Mouse (Mus musculus) ovary, postnatal 10 days (tissue): ENCODE results near the gene Lhpp.

ENCODE experiments used
- DNase-seq: peaks from one replicate; pipeline ENCODE4 v3.0.0; 2022; ENCODE audit warnings: low spot score

Lhpp gene

DNA sequence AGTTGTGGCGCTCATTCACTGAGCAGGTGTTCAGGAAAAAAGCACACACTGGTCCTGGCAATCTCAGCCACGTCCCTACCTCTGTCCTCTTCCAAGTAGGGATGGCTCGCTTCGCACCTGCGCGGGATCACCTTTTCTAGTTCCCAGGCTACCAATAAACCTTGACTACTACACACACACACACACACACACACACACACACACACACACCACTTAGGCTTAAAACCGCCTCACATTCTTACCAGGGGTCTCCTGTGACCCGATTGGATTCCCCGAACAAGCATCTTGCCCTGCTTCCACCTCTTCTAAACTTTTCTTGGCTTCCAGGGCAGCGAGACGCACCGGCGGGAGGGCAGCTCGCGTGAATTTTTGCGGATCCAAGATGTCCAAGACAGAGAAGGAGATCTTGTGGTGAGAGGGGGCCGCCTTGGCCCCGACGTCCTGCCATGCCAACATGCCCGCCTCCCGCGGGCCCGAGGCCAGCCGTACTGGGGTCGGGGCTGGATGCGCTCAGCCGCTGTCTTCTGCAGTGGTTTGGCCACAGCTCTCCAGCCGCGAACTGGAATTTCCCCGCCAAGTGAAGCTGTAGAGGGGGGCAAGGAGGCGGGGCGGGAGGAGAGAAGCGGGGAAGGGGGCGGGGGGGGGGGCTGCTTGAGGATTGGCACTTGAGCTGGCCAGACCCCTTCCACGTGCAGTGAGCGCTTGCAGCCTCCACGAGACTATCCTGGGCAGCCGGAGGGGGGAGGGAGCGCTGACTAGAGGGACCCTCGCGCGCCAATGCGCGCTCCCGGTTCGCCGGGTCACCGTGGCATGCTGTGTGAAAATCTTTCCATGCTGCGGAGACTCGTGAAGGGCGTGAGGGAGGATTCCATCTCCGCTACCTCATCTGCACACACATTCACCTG, 11.1 kb upstream of the Lhpp start, which contains the start of gene Nkx1-2:
Gene Nkx1-2, minus strand, starts transcription at position 567 of the 905 bp plus-strand sequence.
- DNase-seq, result no peak

GRCm38 (mm10) chr7:132600026-132600425, 10.4 kb upstream of the Lhpp start:
- DNase-seq, result no peak

- DNase-seq, result no peak
These were observed 9.5 kb upstream of the Lhpp start for GRCm38 (mm10) chr7:132600926-132601325.

- no peak for DNase-seq
These were observed 5.7 kb upstream of the Lhpp start for GRCm38 (mm10) chr7:132604720-132605119.

DNA sequence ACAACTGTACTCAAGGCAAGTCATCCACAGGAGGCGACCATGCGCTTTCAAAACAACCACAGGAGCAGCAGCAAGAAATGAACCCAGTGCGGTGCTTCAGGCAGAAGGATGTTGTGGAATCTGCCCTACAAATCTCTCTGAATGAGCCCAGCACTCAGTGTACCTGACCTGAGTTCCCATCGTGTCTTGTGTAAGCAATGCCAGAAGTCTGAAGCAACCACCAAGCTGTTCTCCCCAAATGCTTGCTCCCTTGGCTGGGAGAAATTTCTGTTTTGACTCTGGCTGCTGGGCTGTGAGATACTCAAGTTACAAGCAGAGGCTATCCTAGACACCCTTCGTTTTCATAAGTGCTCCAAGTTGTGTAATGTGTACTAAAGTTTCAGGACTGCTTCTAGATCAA, 4.7 kb upstream of the Lhpp start:
- no peak for DNase-seq

- DNase-seq, result no peak
These were observed 2.0 kb upstream of the Lhpp start for GRCm38 (mm10) chr7:132608316-132609020.

GRCm38 (mm10) chr7:132611530-132611929, 1.1 kb downstream of the Lhpp start:
- no peak for DNase-seq

DNA sequence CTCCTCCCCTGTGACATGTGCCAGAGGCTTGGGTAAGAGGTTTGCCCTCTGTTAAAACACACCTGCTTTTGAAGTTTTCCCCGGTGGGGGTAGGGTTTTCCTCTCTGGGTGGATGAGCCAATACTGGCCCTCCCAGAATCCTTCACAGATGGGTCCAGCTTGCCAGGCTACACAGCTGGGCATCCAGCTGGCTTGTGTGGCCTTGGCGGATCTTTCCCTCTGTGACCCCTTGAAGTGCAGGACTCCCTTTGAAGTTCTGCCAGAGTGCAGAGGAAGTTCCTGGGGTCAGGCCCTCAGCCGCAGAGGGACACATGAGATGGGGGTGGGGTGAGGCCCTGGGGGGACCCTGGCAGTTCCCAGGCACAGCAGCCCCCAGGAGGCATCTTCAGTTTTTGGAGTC, 4.9 kb downstream of the Lhpp start:
- DNase-seq, result no peak

DNA sequence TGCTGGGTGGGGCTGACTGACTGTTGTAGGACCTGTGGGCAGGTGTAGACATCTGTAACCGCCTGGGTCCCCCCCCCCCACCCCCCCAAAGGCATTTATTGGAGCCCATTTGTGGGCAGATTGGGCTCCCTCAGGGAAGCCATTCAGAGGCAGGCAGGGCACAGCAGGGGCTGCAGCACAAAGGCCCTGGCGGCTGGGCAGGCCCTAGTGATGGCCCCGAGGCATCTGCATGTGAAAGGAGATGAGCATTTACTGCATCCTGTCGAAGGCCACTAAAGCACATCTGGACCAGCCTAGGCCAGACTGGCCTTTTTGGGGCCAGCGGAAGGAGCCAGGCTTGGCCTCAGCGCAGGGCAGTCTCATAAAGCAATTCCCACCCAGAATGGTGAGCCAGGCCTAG, 6.0 kb downstream of the Lhpp start:
- DNase-seq, result no peak

- no peak for DNase-seq
These were observed 6.7 kb downstream of the Lhpp start for GRCm38 (mm10) chr7:132617021-132617564.

DNA sequence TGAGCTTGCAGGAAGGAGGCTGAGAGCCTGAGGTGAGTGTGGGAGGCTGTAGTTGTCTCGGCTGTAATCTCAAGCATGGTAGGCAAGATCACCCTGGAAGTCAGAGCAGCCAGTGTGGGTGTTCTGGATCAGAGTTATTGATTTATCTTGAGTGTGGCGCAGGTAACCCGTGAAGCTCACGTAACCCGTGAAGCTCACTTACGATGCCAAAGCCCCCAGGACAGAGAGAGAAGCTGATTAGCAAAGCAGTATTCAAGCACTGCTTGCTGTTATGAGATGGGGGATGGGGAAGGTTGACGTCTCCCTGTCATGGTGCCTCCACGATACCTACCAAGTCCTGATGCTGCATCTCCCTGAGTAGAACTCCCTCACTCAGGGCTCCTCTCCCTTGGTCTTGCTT, 9.1 kb downstream of the Lhpp start:
- no peak for DNase-seq

- DNase-seq, result no peak
These were observed 9.8 kb downstream of the Lhpp start for GRCm38 (mm10) chr7:132619975-132620918.

- no peak for DNase-seq
These were observed 13.7 kb downstream of the Lhpp start for GRCm38 (mm10) chr7:132624161-132624560.

- DNase-seq, result no peak
These were observed 15.7 kb downstream of the Lhpp start for GRCm38 (mm10) chr7:132626174-132626573.

GRCm38 (mm10) chr7:132627448-132627847, 17.0 kb downstream of the Lhpp start:
- no peak for DNase-seq

GRCm38 (mm10) chr7:132631313-132631712, 20.9 kb downstream of the Lhpp start:
- DNase-seq, result no peak

DNA sequence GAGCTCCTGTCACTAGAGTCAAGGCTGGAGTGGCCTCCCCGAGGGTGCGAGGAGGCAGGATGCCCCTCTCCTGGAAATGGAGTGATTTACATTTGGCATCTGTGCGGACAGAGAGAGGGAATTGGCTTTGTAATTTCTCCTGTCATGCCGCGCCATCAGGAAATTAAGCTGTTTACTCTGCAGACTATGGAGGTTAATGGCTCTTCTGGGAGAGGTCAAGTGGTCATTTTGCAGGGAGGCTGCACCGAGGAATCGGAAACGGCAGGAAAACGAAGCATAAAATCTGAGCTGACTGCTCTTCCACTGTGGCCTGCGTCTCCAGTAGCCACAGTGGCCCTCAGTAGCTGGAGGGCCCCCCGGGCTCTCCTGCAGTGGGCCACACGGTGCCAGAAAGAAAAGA, 26.9 kb downstream of the Lhpp start:
- no peak for DNase-seq

- no peak for DNase-seq
These were observed 28.1 kb downstream of the Lhpp start for GRCm38 (mm10) chr7:132638446-132639087.

DNA sequence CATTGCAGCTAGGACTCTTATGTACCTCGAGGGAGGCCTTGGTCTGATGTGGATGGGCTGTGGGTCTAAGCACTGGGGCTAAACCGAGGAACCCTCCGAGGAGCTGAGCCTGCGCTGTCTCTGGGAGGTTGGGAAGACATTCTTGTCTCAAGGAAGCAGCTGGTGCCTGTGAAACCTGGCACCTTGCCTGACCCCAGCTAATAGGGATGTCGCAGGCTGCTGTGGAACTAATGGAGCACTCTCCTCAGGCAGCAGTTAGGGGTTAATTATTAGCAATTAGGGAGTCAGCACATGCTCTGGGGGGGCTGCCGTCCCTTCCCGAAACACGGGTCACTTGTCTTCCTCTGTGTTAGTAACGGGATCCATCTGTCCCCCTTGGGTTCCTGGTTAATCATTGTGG, 30.5 kb downstream of the Lhpp start:
- DNase-seq, result no peak

- no peak for DNase-seq
These were observed 31.2 kb downstream of the Lhpp start for GRCm38 (mm10) chr7:132641606-132642005.

- DNase-seq, result no peak
These were observed 34.3 kb downstream of the Lhpp start for GRCm38 (mm10) chr7:132644605-132645279.
